Mouse (Mus musculus) Muller cell, postnatal 12 days (primary cell): ENCODE data around the gene Stk39.

Experiments
- DNase-seq: peaks from one replicate; pipeline ENCODE4 v3.0.0-alpha.2; 2015; ENCODE audit errors: inconsistent ontology term

Stk39 gene

GRCm38 (mm10) chr2:68471759-68472550 is at the start of gene Stk39:
Stk39 (minus strand) TSS chr2:68472268.
- DNase-seq: peak; percentile 86

GRCm38 (mm10) chr2:68515409-68515808 is 43.3 kb upstream of the Stk39 start:
- no peak for DNase-seq

- DNase-seq: no peak
Measured at GRCm38 (mm10) chr2:68503202-68503601, 31.1 kb upstream of the Stk39 start.

GRCm38 (mm10) chr2:68502734-68503133 is 30.7 kb upstream of the Stk39 start:
- no peak for DNase-seq

- DNase-seq: no peak
Measured at GRCm38 (mm10) chr2:68502236-68502635, 30.2 kb upstream of the Stk39 start.

GRCm38 (mm10) chr2:68486275-68486674 is 14.2 kb upstream of the Stk39 start:
- no peak for DNase-seq

- no peak for DNase-seq
Measured at GRCm38 (mm10) chr2:68485141-68485540, 13.1 kb upstream of the Stk39 start.

DNA sequence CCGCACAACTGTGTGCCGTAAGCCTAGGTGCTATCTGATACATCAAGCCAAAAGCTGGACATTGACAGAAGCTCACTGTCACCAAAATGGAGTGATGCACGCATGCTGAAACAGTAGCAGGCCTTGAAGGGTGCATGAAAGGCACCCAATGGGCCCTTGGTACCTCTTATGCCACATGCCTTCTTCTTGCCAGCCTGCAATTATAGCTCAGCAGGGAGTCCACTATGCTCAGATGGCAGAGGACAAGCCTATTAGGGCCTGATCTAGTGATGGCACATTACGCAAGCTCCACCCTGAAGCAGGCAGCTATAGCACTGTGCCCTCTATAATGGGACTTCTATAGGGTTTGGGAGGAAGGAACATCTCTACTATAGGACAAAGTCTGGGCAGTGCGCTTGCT is 10.8 kb upstream of the Stk39 start:
- peak; percentile 54 for DNase-seq

- DNase-seq: no peak
Measured at GRCm38 (mm10) chr2:68479823-68480222, 7.8 kb upstream of the Stk39 start.

DNA sequence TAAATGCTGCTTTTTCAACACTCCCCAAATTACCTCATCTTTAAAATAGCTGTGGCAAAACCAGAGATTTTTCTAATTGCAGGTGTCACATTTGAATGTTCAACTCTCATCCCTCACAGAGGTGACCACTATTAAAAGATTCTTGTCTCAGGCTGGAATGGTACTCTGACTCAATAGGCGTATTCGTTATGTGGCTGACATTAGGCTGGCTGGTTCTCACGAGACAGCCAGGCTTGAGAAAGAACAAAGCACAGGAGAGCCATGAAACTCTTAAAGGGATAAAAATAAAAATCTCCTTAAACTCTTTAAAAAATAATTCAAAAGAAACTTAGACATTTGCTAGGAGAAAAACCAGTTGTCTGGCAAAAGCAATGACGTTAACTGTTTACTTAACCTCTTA is 853 bp upstream of the Stk39 start:
- peak; percentile 16 for DNase-seq

- DNase-seq: no peak
Measured at GRCm38 (mm10) chr2:68472551-68472910, 463 bp upstream of the Stk39 start.

DNA sequence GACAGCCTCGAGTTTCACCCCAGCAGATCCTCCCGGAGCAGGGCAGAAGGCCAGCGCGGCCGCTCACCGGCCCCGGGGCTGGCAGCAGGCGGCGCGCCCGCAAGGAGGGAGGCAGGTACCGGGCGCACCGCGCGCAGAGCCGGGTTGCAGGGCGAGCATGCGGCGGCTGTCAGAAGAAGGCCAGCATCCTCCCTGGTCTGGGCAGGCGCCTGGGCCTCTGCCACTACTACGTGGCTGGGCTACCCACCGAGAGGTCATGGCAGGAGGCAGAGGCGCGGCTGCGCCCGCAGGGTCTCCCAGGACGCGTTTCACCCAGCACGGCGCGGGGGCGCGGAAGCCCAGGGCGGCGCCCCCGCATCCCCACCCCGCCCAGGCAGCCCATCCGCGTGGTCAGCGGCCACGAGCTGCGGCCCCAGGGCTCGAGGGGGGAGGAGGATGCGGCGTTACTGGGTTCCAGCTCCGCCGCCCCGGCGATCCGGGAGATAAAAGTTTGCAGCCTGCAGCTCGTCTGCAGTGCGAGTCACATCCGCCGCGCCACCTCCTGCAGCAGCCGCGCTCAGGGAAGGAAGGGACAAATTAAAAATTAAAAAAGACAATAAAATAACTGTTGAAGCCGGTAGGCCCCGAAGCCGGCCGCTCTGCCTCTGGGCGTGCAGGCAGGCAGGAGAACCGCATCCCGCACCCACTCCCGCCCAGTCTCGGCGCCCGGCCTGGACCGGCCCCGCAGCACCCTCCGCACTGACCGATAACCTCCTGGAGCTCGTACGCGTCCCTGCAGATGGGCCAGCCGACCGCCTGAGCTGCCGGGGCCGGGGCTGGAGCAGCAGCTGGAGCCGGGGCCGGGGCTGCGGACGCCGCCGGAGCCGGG is 943 bp downstream of the Stk39 start:
- DNase-seq: peak; percentile 72

DNA sequence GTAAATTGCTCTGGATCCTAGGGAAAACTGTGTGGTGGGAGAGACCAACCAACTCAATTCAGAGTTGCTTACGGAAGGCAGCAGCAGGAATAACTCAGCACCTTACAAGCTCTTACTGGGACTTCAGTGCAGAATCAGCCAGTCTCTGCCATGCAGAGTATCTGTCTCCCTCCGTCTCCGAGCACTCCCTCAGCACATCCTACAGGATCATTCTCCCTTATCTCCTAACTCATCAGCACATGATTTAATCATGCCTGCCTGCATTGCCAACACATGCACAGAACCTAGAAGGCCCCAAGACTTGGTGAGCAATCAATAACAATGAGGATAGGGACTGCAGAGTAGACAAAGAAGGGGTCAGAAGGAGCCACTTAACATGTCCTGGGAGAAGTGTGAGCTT is 2.6 kb downstream of the Stk39 start:
- DNase-seq: no peak

GRCm38 (mm10) chr2:68468698-68469097 is 3.4 kb downstream of the Stk39 start:
- no peak for DNase-seq

DNA sequence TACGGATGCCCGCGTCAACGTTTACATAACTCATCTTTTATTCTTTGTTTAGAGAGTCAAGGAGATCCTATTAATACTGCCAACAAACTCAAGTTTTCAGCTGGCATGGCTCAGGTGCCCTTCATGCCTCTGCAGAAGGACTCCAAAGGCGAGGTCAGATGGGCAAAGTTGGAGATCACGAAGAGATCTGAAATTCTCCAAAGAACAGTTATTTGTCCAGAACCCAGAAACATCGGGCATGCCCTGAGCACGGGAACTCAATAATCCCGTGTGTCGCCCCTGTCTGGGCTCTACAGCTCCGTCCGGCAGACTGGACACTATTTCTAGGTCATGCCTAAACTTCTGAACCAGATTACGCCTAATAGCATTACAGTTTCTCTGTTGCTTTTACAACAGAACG is 3.8 kb downstream of the Stk39 start:
- no peak for DNase-seq

DNA sequence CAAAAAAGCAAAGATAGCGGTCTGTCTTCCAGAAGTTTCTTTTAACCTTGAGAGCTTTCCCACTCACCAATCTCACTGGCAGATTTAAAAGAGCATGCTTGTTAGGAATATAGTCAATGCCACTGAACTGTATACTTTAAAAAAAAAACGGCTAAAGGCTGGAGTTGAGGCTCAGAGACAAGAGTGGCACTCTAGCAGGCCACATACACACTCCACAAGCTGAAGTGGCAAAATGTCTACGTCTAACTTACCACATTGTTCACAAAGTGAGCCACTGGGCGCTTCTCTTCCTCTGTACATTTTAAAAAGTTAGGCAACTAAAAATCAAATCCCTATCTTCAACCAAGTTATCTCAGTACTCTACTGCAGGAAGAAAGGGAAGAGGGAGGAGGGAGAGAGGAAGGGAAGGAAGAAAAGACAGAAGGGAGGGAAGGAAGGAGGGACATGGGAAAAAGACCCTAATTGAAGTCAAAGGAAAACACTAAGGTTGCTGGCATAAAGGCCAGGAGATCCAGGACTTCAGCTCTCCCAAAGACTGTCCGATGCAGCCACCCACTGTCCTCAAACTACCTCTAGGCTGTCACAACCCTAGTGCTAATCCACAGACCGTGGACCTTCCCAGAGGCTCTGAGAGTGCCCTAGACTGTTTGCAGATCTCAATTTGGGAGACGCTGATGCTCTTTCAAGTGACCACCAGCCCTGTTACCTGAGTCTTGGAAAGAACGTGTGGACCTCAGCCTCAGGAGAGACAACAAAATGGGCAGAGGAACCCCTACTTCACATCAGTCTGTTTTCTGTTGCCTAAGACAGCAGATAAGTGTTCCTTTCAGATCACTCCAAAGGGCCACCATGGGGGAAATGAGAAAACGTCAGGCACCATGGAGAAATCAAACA is 4.7 kb downstream of the Stk39 start:
- DNase-seq: no peak

GRCm38 (mm10) chr2:68466124-68467070 is 5.7 kb downstream of the Stk39 start:
- no peak for DNase-seq

GRCm38 (mm10) chr2:68465266-68466123 is 6.6 kb downstream of the Stk39 start:
- DNase-seq: no peak

DNA sequence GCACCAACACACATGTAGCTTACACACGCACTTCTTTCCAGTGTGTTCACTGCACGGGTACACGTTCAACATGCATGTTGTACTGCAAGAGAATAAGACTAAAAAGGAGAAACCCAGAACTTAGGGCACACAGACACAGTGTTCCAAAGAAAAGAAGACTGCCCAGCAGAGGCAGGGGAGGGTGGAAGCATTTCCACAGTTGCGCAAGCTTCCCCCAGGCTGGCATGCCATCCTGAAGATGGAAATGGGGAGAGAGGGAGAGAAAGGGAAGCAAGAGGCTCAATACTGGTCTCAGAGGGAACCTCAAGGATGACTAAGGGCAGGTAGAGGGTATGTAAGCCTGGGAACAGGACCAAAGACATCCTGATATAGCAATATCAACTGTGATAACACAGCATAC is 7.6 kb downstream of the Stk39 start:
- no peak for DNase-seq

GRCm38 (mm10) chr2:68463801-68464200 is 8.3 kb downstream of the Stk39 start:
- DNase-seq: no peak
